Mouse (Mus musculus) intestine, postnatal 0 days (tissue): Measurements from ENCODE around the gene Ap5b1. TPM values are rescaled to one million over a fixed set of nuclear protein-coding genes. Genes with fewer than 3 reads are reported as not detected.

Experiments used
- ATAC-seq: fragments of 200-750 bp; cut with Nextera tagmentation; 2 replicates; pipeline ENCODE4 v1.8.0; 2017; ENCODE audit warnings: mild to moderate bottlenecking, moderate TSS enrichment, moderate library complexity
- H3K27ac ChIP-seq: fragments of 300-500 bp; sonication (generic); 2 replicates; pipeline ENCODE4 v1.5.1; 2014; ENCODE audit warnings: mild to moderate bottlenecking, low read depth, low read length, moderate library complexity
- H3K27me3 ChIP-seq: fragments of 300-500 bp; sonication (generic); replicated peaks from 2 replicates; pipeline ENCODE4 v1.6.1; 2014; ENCODE audit warnings: low read length, mixed read lengths; ENCODE audit not compliant: control insufficient read depth, insufficient read depth
- H3K36me3 ChIP-seq: fragments of 300-500 bp; sonication (generic); 2 replicates; pipeline ENCODE4 v1.6.1; 2014; ENCODE audit warnings: mild to moderate bottlenecking, moderate library complexity; ENCODE audit not compliant: control insufficient read depth, insufficient read depth
- H3K4me1 ChIP-seq: fragments of 300-500 bp; sonication (generic); replicated peaks from 2 replicates; pipeline ENCODE4 v1.6.1; 2014; ENCODE audit warnings: antibody characterized with exemption, low read length, mixed read lengths; ENCODE audit not compliant: control insufficient read depth, insufficient read depth
- H3K4me2 ChIP-seq: fragments of 300-500 bp; sonication (generic); replicated peaks from 2 replicates; pipeline ENCODE4 v1.6.1; 2014; ENCODE audit warnings: low read depth, mild to moderate bottlenecking, moderate library complexity
- H3K4me3 ChIP-seq: fragments of 300-500 bp; sonication (generic); 2 replicates; pipeline ENCODE4 v1.5.1; 2014; ENCODE audit warnings: low read depth, low read length
- H3K9ac ChIP-seq: fragments of 300-500 bp; sonication (generic); 2 replicates; pipeline ENCODE4 v1.6.1; 2014; ENCODE audit warnings: mild to moderate bottlenecking, low read depth, low read length
- H3K9me3 ChIP-seq: fragments of 300-500 bp; sonication (generic); 2 replicates; pipeline ENCODE4 v1.6.1; 2016; ENCODE audit warnings: mixed run types; ENCODE audit not compliant: control insufficient read depth
- CTCF ChIP-seq: sonication (generic); IDR thresholded peaks from 2 replicates; pipeline ENCODE4 v1.5.1; 2016; ENCODE audit warnings: low read depth, mild to moderate bottlenecking, control low read depth, antibody characterized with exemption, moderate library complexity
- WGBS: fragments of 180-500 bp; shearing (Covaris S2); extraction: QIAGEN DNeasy Blood & Tissue Kit; methylation state at CpG from one replicate; pipeline ENCODE4 v1.1.7; 2014; 5-methylcytosine and 5-hydroxymethylcytosine counted together
- polyA plus RNA-seq: library from polyadenylated mRNA; unstranded; fragments of >200 nt; fragmentation: Nextera tagmentation; extraction: Ambion mirVana; gene quantifications from 2 replicates; pipeline ENCODE4 v1.2.1, GENCODE M21; 2015

The Ap5b1 gene
- polyA plus RNA-seq, 1 experiment from 2014 or later: 13.0 TPM

GRCm38 (mm10) chr19:5611973-5612372, 44.1 kb downstream of the Ap5b1 start:
- H3K27me3 ChIP-seq: no peaks in the 10 kb centered on the region
- no peak for TF ChIP-seq CTCF
- no peaks in the 10 kb centered on the region for H3K9me3 ChIP-seq
- no peak overlapping the region for H3K4me2 ChIP-seq
- WGBS: 90% methylated on average over 1 of the region's 1 CpGs
- H3K36me3 ChIP-seq: peaks cover 20% of the 10 kb centered on the region
- no peak overlapping the region for H3K27ac ChIP-seq
- ATAC-seq: no peak
- no peaks in the 10 kb centered on the region; the same call in 1 of the 2 replicates for H3K4me1 ChIP-seq
- H3K4me3 ChIP-seq: no peak overlapping the region
- no peak overlapping the region for H3K9ac ChIP-seq

GRCm38 (mm10) chr19:5612762-5613411, 45.1 kb downstream of the Ap5b1 start:
- TF ChIP-seq CTCF: no peak
- H3K4me1 ChIP-seq: no peaks in the 10 kb centered on the region; the same call in 1 of the 2 replicates
- H3K9me3 ChIP-seq: no peaks in the 10 kb centered on the region
- H3K9ac ChIP-seq: no peak overlapping the region
- H3K4me2 ChIP-seq: no peak overlapping the region
- WGBS: 70% methylated on average over 3 of the region's 3 CpGs
- no peak overlapping the region for H3K27ac ChIP-seq
- no peak overlapping the region for H3K4me3 ChIP-seq
- no peak for ATAC-seq
- H3K36me3 ChIP-seq: peaks cover 11% of the 10 kb centered on the region; the same call in 1 of the 2 replicates
- H3K27me3 ChIP-seq: no peaks in the 10 kb centered on the region

GRCm38 (mm10) chr19:5614953-5615352, 47.1 kb downstream of the Ap5b1 start:
- Histone ChIP-seq H3K4me3 (no peak overlapping the region), H3K4me2 (no peak overlapping the region), H3K27me3 (no peaks in the 10 kb centered on the region), H3K36me3 (no peaks in the 10 kb centered on the region), H3K27ac (no peak overlapping the region), H3K9ac (no peak overlapping the region), H3K9me3 (no peaks in the 10 kb centered on the region), H3K4me1 (no peaks in the 10 kb centered on the region; the same call in 1 of the 2 replicates)
- WGBS: 65% methylated on average over 2 of the region's 2 CpGs
- no peak for ATAC-seq
- TF ChIP-seq CTCF: no peak

GRCm38 (mm10) chr19:5620007-5620406, 52.2 kb downstream of the Ap5b1 start:
- no peak for TF ChIP-seq CTCF
- 79% methylated on average over 4 of the region's 4 CpGs for WGBS

More at GRCm38 (mm10) chr19:5620007-5620406, 52.2 kb downstream of the Ap5b1 start:
- Histone ChIP-seq H3K27ac (no peak overlapping the region), H3K27me3 (no peaks in the 10 kb centered on the region), H3K9me3 (no peaks in the 10 kb centered on the region), H3K4me1 (no peaks in the 10 kb centered on the region), H3K9ac (no peak overlapping the region), H3K4me3 (no peak overlapping the region), H3K36me3 (no peaks in the 10 kb centered on the region), H3K4me2 (no peak overlapping the region)
- ATAC-seq: no peak

Other genes starting within 250 kb of the Ap5b1 start
- not detected in 2 replicates for gene Catsper1, start 232.3 kb upstream of the Ap5b1 start, polyA plus RNA-seq
- 624 and 632 TPM in 2 replicates for gene Cst6, start 218.5 kb upstream of the Ap5b1 start, polyA plus RNA-seq
- gene Eif1ad, start 201.3 kb upstream of the Ap5b1 start, polyA plus RNA-seq: 81.2 and 88.1 TPM in 2 replicates
- 309 and 329 TPM in 2 replicates for gene Banf1, start 200.9 kb upstream of the Ap5b1 start, polyA plus RNA-seq
- 53.7 and 63.0 TPM in 2 replicates for gene Sart1, start 179.3 kb upstream of the Ap5b1 start, polyA plus RNA-seq
- gene Tsga10ip, start 165.5 kb upstream of the Ap5b1 start, polyA plus RNA-seq: 0.27 and 0.59 TPM in 2 replicates
- 136 and 137 TPM in 2 replicates for gene Drap1, start 143.0 kb upstream of the Ap5b1 start, polyA plus RNA-seq
- 33.0 and 34.2 TPM in 2 replicates for gene AI837181, start 142.9 kb upstream of the Ap5b1 start, polyA plus RNA-seq
- not detected in 2 replicates for gene Fosl1, start 120.5 kb upstream of the Ap5b1 start, polyA plus RNA-seq
- gene Ccdc85b, start 110.1 kb upstream of the Ap5b1 start, polyA plus RNA-seq: 7.3 and 7.5 TPM in 2 replicates
- 116 and 130 TPM in 2 replicates for gene Fibp, start 107.4 kb upstream of the Ap5b1 start, polyA plus RNA-seq
- 0.85 and 0.92 TPM in 2 replicates for gene Ctsw, start 99.5 kb upstream of the Ap5b1 start, polyA plus RNA-seq
- gene Efemp2, start 94.1 kb upstream of the Ap5b1 start, polyA plus RNA-seq: 39.4 and 40.7 TPM in 2 replicates
- 12.4 and 14.4 TPM in 2 replicates for gene Mus81, start 79.6 kb upstream of the Ap5b1 start, polyA plus RNA-seq
- 1,685 and 1,786 TPM in 2 replicates for gene Cfl1, start 77.6 kb upstream of the Ap5b1 start, polyA plus RNA-seq
- not detected in 2 replicates for gene 1700020D05Rik, start 64.2 kb upstream of the Ap5b1 start, polyA plus RNA-seq
- gene Snx32, start 57.5 kb upstream of the Ap5b1 start, polyA plus RNA-seq: 3.8 and 4.5 TPM in 2 replicates
- gene Ovol1, start 7.4 kb upstream of the Ap5b1 start, polyA plus RNA-seq: 19.2 and 24.1 TPM in 2 replicates
- 73.8 and 81.0 TPM in 2 replicates for gene Rnaseh2c, start 33.8 kb downstream of the Ap5b1 start, polyA plus RNA-seq
- gene Kat5, start 42.2 kb downstream of the Ap5b1 start, polyA plus RNA-seq: 37.4 and 38.6 TPM in 2 replicates
- 28.4 and 31.9 TPM in 2 replicates for gene Rela, start 69.5 kb downstream of the Ap5b1 start, polyA plus RNA-seq
- 8.2 and 9.8 TPM in 2 replicates for gene Sipa1, start 95.7 kb downstream of the Ap5b1 start, polyA plus RNA-seq
- 29.4 and 29.7 TPM in 2 replicates for gene Map3k11, start 120.7 kb downstream of the Ap5b1 start, polyA plus RNA-seq
- gene Pcnx3, start 120.9 kb downstream of the Ap5b1 start, polyA plus RNA-seq: 9.3 and 12.7 TPM in 2 replicates
- gene Kcnk7, start 136.3 kb downstream of the Ap5b1 start, polyA plus RNA-seq: 0.12 and 0.21 TPM in 2 replicates
- gene Ehbp1l1, start 158.3 kb downstream of the Ap5b1 start, polyA plus RNA-seq: 49.8 and 51.0 TPM in 2 replicates
- gene Fam89b, start 161.6 kb downstream of the Ap5b1 start, polyA plus RNA-seq: 48.5 and 48.9 TPM in 2 replicates
- gene Ltbp3, start 172.9 kb downstream of the Ap5b1 start, polyA plus RNA-seq: 11.9 and 15.6 TPM in 2 replicates
- 43.8 and 48.8 TPM in 2 replicates for gene Scyl1, start 203.4 kb downstream of the Ap5b1 start, polyA plus RNA-seq